Mouse (Mus musculus): ENCODE results near the gene Scml4. TPM values are rescaled to one million over a fixed set of nuclear protein-coding genes. Genes with fewer than 3 reads are reported as not detected.

Gene Scml4
- polyA plus RNA-seq, 1 experiment: 0.56 TPM

DNA sequence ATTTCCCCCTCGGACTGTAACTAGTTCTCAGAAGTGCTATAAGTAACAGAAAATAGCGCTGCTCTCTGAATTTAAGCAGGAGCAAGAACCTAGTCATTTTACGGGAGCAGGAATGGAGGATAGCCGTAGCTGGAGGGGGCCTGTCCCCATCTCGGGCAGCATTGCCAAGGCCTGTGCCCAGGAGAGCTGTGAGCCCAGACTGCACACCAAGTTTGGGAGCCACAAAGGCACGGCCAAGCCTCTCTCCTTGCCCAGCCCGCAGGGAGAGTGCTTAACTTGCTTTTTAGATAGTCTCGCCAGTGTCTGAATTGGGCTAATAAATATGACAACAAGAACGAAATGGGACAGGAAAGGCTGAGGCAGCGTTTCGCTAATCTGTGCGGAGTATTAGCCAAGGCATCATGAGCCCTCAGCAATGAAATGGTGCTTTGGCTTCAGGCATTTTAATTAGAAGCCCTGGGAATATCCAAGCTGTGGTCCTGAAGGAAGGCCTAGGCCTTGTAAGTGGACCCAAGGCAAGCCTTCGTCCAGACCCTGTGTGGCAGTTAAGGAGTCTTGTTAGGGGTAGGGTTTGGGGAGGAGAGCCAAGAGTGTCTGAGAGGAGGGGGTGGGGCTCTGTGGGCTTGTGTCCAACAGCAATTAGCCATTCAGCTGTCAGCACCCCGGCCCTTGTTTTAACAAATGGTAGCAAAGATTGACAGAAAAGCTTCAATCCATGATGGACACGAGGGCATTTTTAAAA, 12.3 kb downstream of the Scml4 start:
- H3K27ac ChIP-seq (ENCODE audit: control insufficient read depth, insufficient read depth, low read depth, low read length): no peak overlapping the region
- H3K27me3 ChIP-seq (ENCODE audit: control insufficient read depth, insufficient read depth, low read length): no peaks in the 10 kb centered on the region

DNA sequence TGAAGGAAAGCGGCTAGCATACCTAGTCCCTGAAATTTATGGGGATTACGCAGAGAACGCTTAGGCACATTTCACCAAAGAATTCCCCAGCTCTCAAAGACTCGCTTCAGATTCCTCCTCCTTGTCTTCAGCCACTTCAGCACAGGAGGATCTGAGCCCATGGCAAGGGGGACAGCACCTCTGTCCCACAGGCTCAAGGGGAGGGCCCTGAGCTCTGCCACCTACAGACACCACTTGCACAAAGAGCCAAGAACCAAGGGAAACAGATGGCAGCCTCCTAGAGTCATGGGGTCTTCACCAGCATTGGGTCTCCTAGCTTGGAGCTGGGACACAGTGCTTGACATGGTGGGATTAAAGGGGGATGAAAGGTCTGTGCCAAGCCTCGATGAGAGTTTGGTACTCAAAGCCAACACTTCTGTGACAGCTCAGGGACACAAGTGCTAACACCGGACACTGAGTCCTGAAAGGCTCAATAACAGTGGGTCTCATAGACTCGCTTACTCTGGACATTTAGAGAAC, 13.0 kb downstream of the Scml4 start:
- no peak overlapping the region for H3K4me3 ChIP-seq (ENCODE audit: control insufficient read depth, low read depth, low read length)
- no peaks in the 10 kb centered on the region for H3K4me1 ChIP-seq (ENCODE audit: control insufficient read depth, insufficient read depth, low read length)
- H3K27me3 ChIP-seq (ENCODE audit: control insufficient read depth, insufficient read depth, low read length): no peaks in the 10 kb centered on the region
- H3K27ac ChIP-seq (ENCODE audit: control insufficient read depth, insufficient read depth, low read depth, low read length): no peak overlapping the region
- H3K36me3 ChIP-seq (ENCODE audit: control insufficient read depth, insufficient read depth, low read length): no peaks in the 10 kb centered on the region
- TF ChIP-seq POLR2A (IDR thresholded peaks at IDR 0.05; ENCODE audit: control insufficient read depth, low read depth, low read length) (no peak), CTCF (IDR thresholded peaks at IDR 0.05; ENCODE audit: control insufficient read depth, insufficient read depth, insufficient replicate concordance, low read depth, low read length) (no peak)

More for the DNA sequence above, 12.3 kb downstream of the Scml4 start:
- no peak for TF ChIP-seq POLR2A (IDR thresholded peaks at IDR 0.05; ENCODE audit: control insufficient read depth, low read depth, low read length)
- no peak for TF ChIP-seq CTCF (IDR thresholded peaks at IDR 0.05; ENCODE audit: control insufficient read depth, insufficient read depth, insufficient replicate concordance, low read depth, low read length)
- Histone ChIP-seq H3K36me3 (ENCODE audit: control insufficient read depth, insufficient read depth, low read length) (no peaks in the 10 kb centered on the region), H3K4me3 (ENCODE audit: control insufficient read depth, low read depth, low read length) (no peak overlapping the region), H3K4me1 (ENCODE audit: control insufficient read depth, insufficient read depth, low read length) (no peaks in the 10 kb centered on the region)

DNA sequence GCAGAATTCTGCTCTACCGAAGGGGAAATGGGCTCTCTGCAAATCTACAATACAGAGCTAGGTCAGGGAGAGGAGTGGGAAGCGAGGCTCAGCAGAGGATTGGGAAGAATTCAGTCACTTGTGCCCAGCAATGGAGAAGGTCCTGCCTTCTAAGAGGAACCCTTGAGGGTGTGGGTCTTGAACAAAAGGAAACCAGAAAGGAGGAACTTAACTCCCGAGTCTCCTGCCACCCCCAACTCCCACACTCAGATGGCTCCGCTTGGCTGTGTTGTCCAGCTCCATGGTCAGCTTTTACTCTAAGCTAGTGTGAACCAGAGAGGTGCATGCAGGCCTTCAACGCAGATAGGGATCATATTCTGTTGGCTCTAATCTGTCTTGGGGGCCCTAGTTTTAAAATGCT, 16.0 kb downstream of the Scml4 start:
- no peaks in the 10 kb centered on the region for H3K4me1 ChIP-seq (ENCODE audit: control insufficient read depth, insufficient read depth, low read length)
- no peaks in the 10 kb centered on the region for H3K27me3 ChIP-seq (ENCODE audit: control insufficient read depth, insufficient read depth, low read length)
- H3K4me3 ChIP-seq (ENCODE audit: control insufficient read depth, low read depth, low read length): no peak overlapping the region
- no peak overlapping the region for H3K27ac ChIP-seq (ENCODE audit: control insufficient read depth, insufficient read depth, low read depth, low read length)
- H3K36me3 ChIP-seq (ENCODE audit: control insufficient read depth, insufficient read depth, low read length): no peaks in the 10 kb centered on the region
- TF ChIP-seq CTCF (IDR thresholded peaks at IDR 0.05; ENCODE audit: control insufficient read depth, insufficient read depth, insufficient replicate concordance, low read depth, low read length): no peak
- TF ChIP-seq POLR2A (IDR thresholded peaks at IDR 0.05; ENCODE audit: control insufficient read depth, low read depth, low read length): no peak

DNA sequence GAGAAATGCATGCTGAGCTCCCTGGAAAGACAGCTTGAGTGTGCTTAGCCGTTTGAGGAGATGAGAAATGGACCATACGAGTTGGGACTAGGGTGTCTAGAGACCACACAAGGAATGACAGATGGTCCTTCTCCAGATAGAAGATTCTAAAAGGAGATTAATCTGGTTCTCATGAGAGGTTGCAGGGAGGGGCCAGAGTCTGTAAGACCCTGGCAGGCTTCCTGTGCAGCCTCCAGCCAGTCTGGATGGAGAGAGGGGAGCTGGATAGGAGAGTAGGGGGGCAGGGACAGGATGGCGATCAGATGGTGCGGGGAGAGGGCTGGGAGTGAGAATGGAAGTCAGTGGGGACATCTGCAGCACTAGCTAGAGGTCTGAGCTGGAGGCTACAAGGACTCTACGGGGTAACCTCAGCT, 19.1 kb downstream of the Scml4 start:
- no peak overlapping the region for H3K27ac ChIP-seq (ENCODE audit: control insufficient read depth, insufficient read depth, low read depth, low read length)
- no peak for TF ChIP-seq CTCF (IDR thresholded peaks at IDR 0.05; ENCODE audit: control insufficient read depth, insufficient read depth, insufficient replicate concordance, low read depth, low read length)
- no peak for TF ChIP-seq POLR2A (IDR thresholded peaks at IDR 0.05; ENCODE audit: control insufficient read depth, low read depth, low read length)
- H3K36me3 ChIP-seq (ENCODE audit: control insufficient read depth, insufficient read depth, low read length): no peaks in the 10 kb centered on the region
- no peak overlapping the region for H3K4me3 ChIP-seq (ENCODE audit: control insufficient read depth, low read depth, low read length)
- H3K4me1 ChIP-seq (ENCODE audit: control insufficient read depth, insufficient read depth, low read length): no peaks in the 10 kb centered on the region
- H3K27me3 ChIP-seq (ENCODE audit: control insufficient read depth, insufficient read depth, low read length): no peaks in the 10 kb centered on the region

DNA sequence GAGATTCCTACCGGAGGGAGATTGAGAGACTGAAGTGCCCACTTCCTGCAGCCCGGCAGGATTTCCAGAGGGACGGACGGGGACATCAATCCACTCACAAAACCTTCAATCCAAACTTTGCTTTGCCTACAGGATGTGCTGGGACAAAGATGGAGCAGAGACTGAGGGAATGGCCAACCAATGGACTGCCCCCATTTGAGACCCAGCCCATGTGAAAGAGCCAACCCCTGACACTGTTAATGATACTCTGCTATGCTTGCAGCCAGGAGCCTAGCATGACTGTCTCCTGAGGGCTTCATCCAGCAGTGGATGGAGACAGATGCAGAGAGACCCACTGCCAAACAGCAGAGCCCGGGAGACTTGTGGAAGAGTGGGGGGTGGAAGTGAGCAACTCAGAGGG, 19.5 kb downstream of the Scml4 start:
- Histone ChIP-seq H3K27me3 (ENCODE audit: control insufficient read depth, insufficient read depth, low read length) (no peaks in the 10 kb centered on the region), H3K27ac (ENCODE audit: control insufficient read depth, insufficient read depth, low read depth, low read length) (no peak overlapping the region), H3K4me1 (ENCODE audit: control insufficient read depth, insufficient read depth, low read length) (no peaks in the 10 kb centered on the region), H3K4me3 (ENCODE audit: control insufficient read depth, low read depth, low read length) (no peak overlapping the region), H3K36me3 (ENCODE audit: control insufficient read depth, insufficient read depth, low read length) (no peaks in the 10 kb centered on the region)
- TF ChIP-seq CTCF (IDR thresholded peaks at IDR 0.05; ENCODE audit: control insufficient read depth, insufficient read depth, insufficient replicate concordance, low read depth, low read length): no peak
- TF ChIP-seq POLR2A (IDR thresholded peaks at IDR 0.05; ENCODE audit: control insufficient read depth, low read depth, low read length): no peak

DNA sequence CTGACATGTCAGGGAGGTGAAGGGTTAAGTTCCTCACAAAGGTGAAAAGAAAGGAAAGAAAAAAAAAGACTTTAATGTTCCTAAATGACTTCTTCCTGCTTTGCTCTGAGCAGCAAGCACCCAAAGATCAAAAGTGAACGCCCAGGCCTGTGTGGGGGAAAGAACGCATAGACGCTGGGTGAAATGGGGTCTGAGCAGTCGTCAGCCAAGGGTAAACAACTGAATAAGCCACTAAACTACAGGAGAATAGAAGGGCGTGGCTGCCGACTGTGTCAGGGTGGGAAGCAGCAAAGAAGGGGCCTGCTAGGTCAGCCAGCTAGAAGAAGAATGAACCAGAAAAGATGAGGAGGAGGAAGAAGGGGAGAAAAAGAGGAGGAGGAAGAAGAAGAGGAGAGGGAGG, 26.9 kb downstream of the Scml4 start:
- Histone ChIP-seq H3K27me3 (ENCODE audit: control insufficient read depth, insufficient read depth, low read length) (no peaks in the 10 kb centered on the region), H3K4me3 (ENCODE audit: control insufficient read depth, low read depth, low read length) (no peak overlapping the region), H3K36me3 (ENCODE audit: control insufficient read depth, insufficient read depth, low read length) (no peaks in the 10 kb centered on the region), H3K27ac (ENCODE audit: control insufficient read depth, insufficient read depth, low read depth, low read length) (no peak overlapping the region), H3K4me1 (ENCODE audit: control insufficient read depth, insufficient read depth, low read length) (no peaks in the 10 kb centered on the region)
- TF ChIP-seq POLR2A (IDR thresholded peaks at IDR 0.05; ENCODE audit: control insufficient read depth, low read depth, low read length) (no peak), CTCF (IDR thresholded peaks at IDR 0.05; ENCODE audit: control insufficient read depth, insufficient read depth, insufficient replicate concordance, low read depth, low read length) (no peak)

DNA sequence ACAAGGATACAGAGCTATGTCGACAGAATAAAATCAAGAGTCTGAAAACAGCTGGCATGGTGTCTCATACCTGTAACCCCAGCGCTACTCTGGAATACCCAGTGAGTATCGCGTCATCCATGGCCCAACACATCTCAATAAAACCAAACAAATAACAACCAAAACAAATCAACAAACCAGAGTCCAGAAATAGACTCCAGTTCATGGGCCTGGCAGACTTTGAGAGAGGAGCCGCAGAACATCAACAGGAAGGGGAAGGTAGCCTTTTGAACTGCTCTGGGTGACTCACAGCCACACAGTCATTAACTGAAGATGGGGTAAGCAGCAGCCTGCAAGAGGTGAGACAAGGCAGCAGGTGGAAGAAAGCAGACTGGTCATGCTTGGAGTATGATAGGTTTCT, 28.1 kb downstream of the Scml4 start:
- no peak for TF ChIP-seq CTCF (IDR thresholded peaks at IDR 0.05; ENCODE audit: control insufficient read depth, insufficient read depth, insufficient replicate concordance, low read depth, low read length)
- TF ChIP-seq POLR2A (IDR thresholded peaks at IDR 0.05; ENCODE audit: control insufficient read depth, low read depth, low read length): no peak

More for the DNA sequence above, 28.1 kb downstream of the Scml4 start:
- Histone ChIP-seq H3K27me3 (ENCODE audit: control insufficient read depth, insufficient read depth, low read length) (no peaks in the 10 kb centered on the region), H3K27ac (ENCODE audit: control insufficient read depth, insufficient read depth, low read depth, low read length) (no peak overlapping the region), H3K4me1 (ENCODE audit: control insufficient read depth, insufficient read depth, low read length) (no peaks in the 10 kb centered on the region), H3K4me3 (ENCODE audit: control insufficient read depth, low read depth, low read length) (no peak overlapping the region), H3K36me3 (ENCODE audit: control insufficient read depth, insufficient read depth, low read length) (no peaks in the 10 kb centered on the region)
